Mouse (Mus musculus): ENCODE measurements around the gene Nol11. TPM values are rescaled to one million over a fixed set of nuclear protein-coding genes. Genes with fewer than 3 reads are reported as not detected.
A peak's percentile ranks its signal among the peaks of the same experiment; 100 is the strongest.

The Nol11 gene
- 10 to 100 TPM; 24.6 to 25.7 (median 25.6) TPM for total RNA-seq (2022)

GRCm38 (mm10) chr11:107188565-107189552, at the start of gene Nol11:
TSS of gene Nol11 (minus strand) at chr11:107189381.
- DNase-seq (ENCODE audit: low spot score in 2 of 2) = peak; percentile 92 to 98

- no peak for DNase-seq (ENCODE audit: low spot score in 2 of 2)
Observed at GRCm38 (mm10) chr11:107238506-107238905, 49.3 kb upstream of the Nol11 start.

GRCm38 (mm10) chr11:107237532-107237931, 48.4 kb upstream of the Nol11 start:
- DNase-seq (ENCODE audit: low spot score in 2 of 2) = no peak

- no peak for DNase-seq (ENCODE audit: low spot score in 2 of 2)
Observed at GRCm38 (mm10) chr11:107233252-107233890, 44.2 kb upstream of the Nol11 start.

GRCm38 (mm10) chr11:107230128-107230527, 40.9 kb upstream of the Nol11 start:
- no peak for DNase-seq (ENCODE audit: low spot score in 2 of 2)

GRCm38 (mm10) chr11:107226431-107226830, 37.2 kb upstream of the Nol11 start:
- no peak for DNase-seq (ENCODE audit: low spot score in 2 of 2)

GRCm38 (mm10) chr11:107226013-107226412, 36.8 kb upstream of the Nol11 start:
- DNase-seq (ENCODE audit: low spot score in 2 of 2) = no peak

- DNase-seq (ENCODE audit: low spot score in 2 of 2) = no peak
Observed at GRCm38 (mm10) chr11:107225301-107225700, 36.1 kb upstream of the Nol11 start.

GRCm38 (mm10) chr11:107223667-107224214, 34.6 kb upstream of the Nol11 start:
- no peak for DNase-seq (ENCODE audit: low spot score in 2 of 2)

GRCm38 (mm10) chr11:107223169-107223561, 34.0 kb upstream of the Nol11 start:
- DNase-seq (ENCODE audit: low spot score in 2 of 2) = no peak

- no peak for DNase-seq (ENCODE audit: low spot score in 2 of 2)
Observed at GRCm38 (mm10) chr11:107222531-107223168, 33.5 kb upstream of the Nol11 start.

GRCm38 (mm10) chr11:107215111-107215510, 25.9 kb upstream of the Nol11 start:
- DNase-seq (ENCODE audit: low spot score in 2 of 2) = no peak

- DNase-seq (ENCODE audit: low spot score in 2 of 2) = no peak
Observed at GRCm38 (mm10) chr11:107213745-107214144, 24.6 kb upstream of the Nol11 start.

GRCm38 (mm10) chr11:107209818-107210217, 20.6 kb upstream of the Nol11 start:
- no peak for DNase-seq (ENCODE audit: low spot score in 2 of 2)

GRCm38 (mm10) chr11:107201773-107202172, 12.6 kb upstream of the Nol11 start:
- DNase-seq (ENCODE audit: low spot score in 2 of 2) = no peak

- DNase-seq (ENCODE audit: low spot score in 2 of 2) = no peak
Observed at GRCm38 (mm10) chr11:107199281-107199680, 10.1 kb upstream of the Nol11 start.

- no peak for DNase-seq (ENCODE audit: low spot score in 2 of 2)
Observed at GRCm38 (mm10) chr11:107195334-107195733, 6.2 kb upstream of the Nol11 start.

- no peak for DNase-seq (ENCODE audit: low spot score in 2 of 2)
Observed at GRCm38 (mm10) chr11:107190376-107190775, 1.2 kb upstream of the Nol11 start.

- no peak for DNase-seq (ENCODE audit: low spot score in 2 of 2)
Observed at GRCm38 (mm10) chr11:107183777-107184176, 5.4 kb downstream of the Nol11 start.

- DNase-seq (ENCODE audit: low spot score in 2 of 2) = no peak
Observed at GRCm38 (mm10) chr11:107161215-107161614, 28.0 kb downstream of the Nol11 start.

GRCm38 (mm10) chr11:107159034-107159433, 30.1 kb downstream of the Nol11 start:
- DNase-seq (ENCODE audit: low spot score in 2 of 2) = no peak

All from left cerebral cortex, adult 8-10 months (tissue).